Mouse (Mus musculus): Measurements from ENCODE around the gene Arhgap25. TPM values are rescaled to one million over a fixed set of nuclear protein-coding genes. Genes with fewer than 3 reads are reported as not detected.
A peak's percentile ranks its signal among the peaks of the same experiment; 100 is the strongest.

The Arhgap25 gene
- polyA plus RNA-seq, 1 experiment from 2014 or later: 3.8 TPM

GRCm38 (mm10) chr6:87422304-87422703 is 110.8 kb downstream of the Arhgap25 start:
- 87% methylated on average over 7 of the region's 7 CpGs for WGBS
- H3K9me3 ChIP-seq: no peaks in the 10 kb centered on the region
- no peaks in the 10 kb centered on the region for H3K36me3 ChIP-seq
- H3K9ac ChIP-seq: no peak overlapping the region
- no peaks in the 10 kb centered on the region for H3K4me1 ChIP-seq
- no peak for ATAC-seq (ENCODE audit: low FRiP score, low read depth)
- H3K27ac ChIP-seq: no peak overlapping the region
- no peaks in the 10 kb centered on the region for H3K27me3 ChIP-seq (replicated peaks)
- no peak overlapping the region for H3K4me3 ChIP-seq
- no peak overlapping the region for H3K4me2 ChIP-seq (replicated peaks)

GRCm38 (mm10) chr6:87412011-87412410 is 121.0 kb downstream of the Arhgap25 start:
- 0 out of 2 replicates have a peak, but pooled peaks have one; percentile 37 for ATAC-seq (ENCODE audit: low FRiP score, low read depth)
- Histone ChIP-seq H3K4me3 (no peak overlapping the region), H3K9ac (no peak overlapping the region), H3K4me2 (replicated peaks) (no peak overlapping the region), H3K9me3 (no peaks in the 10 kb centered on the region), H3K36me3 (no peaks in the 10 kb centered on the region), H3K27me3 (replicated peaks) (no peaks in the 10 kb centered on the region), H3K27ac (no peak overlapping the region), H3K4me1 (peaks cover 4% of the 10 kb centered on the region; the same call in 1 of the 2 replicates)
- WGBS: 24% methylated on average over 3 of the region's 3 CpGs

Other genes with a start within 250 kb of the Arhgap25 start
- gene Antxr1, start 197.4 kb downstream of the Arhgap25 start, polyA plus RNA-seq (2016; fragmentation: Nextera tagmentation; extraction: Ambion mirVana): 4.8 TPM in 2 replicates
- not detected in 2 replicates for gene Gkn1, start 182.3 kb downstream of the Arhgap25 start, polyA plus RNA-seq (2016; fragmentation: Nextera tagmentation; extraction: Ambion mirVana)
- gene Gkn2, start 159.9 kb downstream of the Arhgap25 start, polyA plus RNA-seq (2016; fragmentation: Nextera tagmentation; extraction: Ambion mirVana): not detected in 2 replicates
- gene Gkn3, start 144.3 kb downstream of the Arhgap25 start, polyA plus RNA-seq (2016; fragmentation: Nextera tagmentation; extraction: Ambion mirVana): not detected in 2 replicates
- not detected in 2 replicates for gene Bmp10, start 104.3 kb downstream of the Arhgap25 start, polyA plus RNA-seq (2016; fragmentation: Nextera tagmentation; extraction: Ambion mirVana)
- 3.1 and 4.1 TPM in 2 replicates for gene Prokr1, start 57.5 kb upstream of the Arhgap25 start, polyA plus RNA-seq (2016; fragmentation: Nextera tagmentation; extraction: Ambion mirVana)
- gene Aplf, start 138.9 kb upstream of the Arhgap25 start, polyA plus RNA-seq (2016; fragmentation: Nextera tagmentation; extraction: Ambion mirVana): 12.3 and 13.0 TPM in 2 replicates
- 8.7 and 9.3 TPM in 2 replicates for gene Efcc1, start 197.6 kb upstream of the Arhgap25 start, polyA plus RNA-seq (2016; fragmentation: Nextera tagmentation; extraction: Ambion mirVana)
- 1.6 and 2.8 TPM in 2 replicates for gene Gp9, start 244.8 kb upstream of the Arhgap25 start, polyA plus RNA-seq (2016; fragmentation: Nextera tagmentation; extraction: Ambion mirVana)

Measured in neural tube, embryonic 12.5 days (tissue).